Mouse (Mus musculus) embryonic facial prominence, embryonic 10.5 days (tissue): ENCODE measurements around the gene Vav3. TPM values are rescaled to one million over a fixed set of nuclear protein-coding genes. Genes with fewer than 3 reads are reported as not detected.

Experiments
- DNase-seq: peaks from one replicate; pipeline ENCODE4 v3.0.0-alpha.2; 2017; ENCODE audit warnings: low spot score
- H3K27ac ChIP-seq: fragments of 300-500 bp; sonication (generic); replicated peaks from 2 replicates; pipeline ENCODE4 v1.5.1; 2016; ENCODE audit warnings: mild to moderate bottlenecking
- H3K27me3 ChIP-seq: fragments of 300-500 bp; sonication (generic); replicated peaks from 2 replicates; pipeline ENCODE4 v1.6.1; 2016; ENCODE audit warnings: low read depth, mild to moderate bottlenecking; ENCODE audit not compliant: poor library complexity, severe bottlenecking
- H3K36me3 ChIP-seq: fragments of 300-500 bp; sonication (generic); replicated peaks from 2 replicates; pipeline ENCODE4 v1.6.1; 2016; ENCODE audit warnings: mild to moderate bottlenecking, moderate library complexity
- H3K4me1 ChIP-seq: fragments of 300-500 bp; sonication (generic); 2 replicates; pipeline ENCODE4 v1.6.1; 2016
- H3K4me3 ChIP-seq: fragments of 300-500 bp; sonication (generic); 2 replicates; pipeline ENCODE4 v1.5.1; 2016; ENCODE audit warnings: mild to moderate bottlenecking, moderate library complexity
- H3K9me3 ChIP-seq: fragments of 300-500 bp; sonication (generic); 2 replicates; pipeline ENCODE4 v1.6.1; 2016; ENCODE audit warnings: mild to moderate bottlenecking
- WGBS: fragments of 180-500 bp; shearing (Covaris S2); methylation state at CpG from one replicate; pipeline ENCODE4 v1.1.7; 2016; 5-methylcytosine and 5-hydroxymethylcytosine counted together
- polyA plus RNA-seq: library from polyadenylated mRNA; unstranded; fragments of >200 nt; fragmentation: Nextera tagmentation; extraction: Ambion mirVana; gene quantifications from 2 replicates; pipeline ENCODE4 v1.2.1, GENCODE M21; 2016

Gene Vav3
- polyA plus RNA-seq, 1 experiment from 2014 or later, result 5.3 TPM

- Histone ChIP-seq H3K9me3 (no peaks in the 10 kb centered on the region), H3K27ac (no peak overlapping the region), H3K36me3 (no peaks in the 10 kb centered on the region), H3K4me1 (no peaks in the 10 kb centered on the region), H3K27me3 (no peaks in the 10 kb centered on the region), H3K4me3 (no peak overlapping the region)
- DNase-seq, result no peak
- 86% methylated on average over 8 of the region's 8 CpGs for WGBS
Observed at GRCm38 (mm10) chr3:109464600-109464999, 124.1 kb downstream of the Vav3 start.

DNA sequence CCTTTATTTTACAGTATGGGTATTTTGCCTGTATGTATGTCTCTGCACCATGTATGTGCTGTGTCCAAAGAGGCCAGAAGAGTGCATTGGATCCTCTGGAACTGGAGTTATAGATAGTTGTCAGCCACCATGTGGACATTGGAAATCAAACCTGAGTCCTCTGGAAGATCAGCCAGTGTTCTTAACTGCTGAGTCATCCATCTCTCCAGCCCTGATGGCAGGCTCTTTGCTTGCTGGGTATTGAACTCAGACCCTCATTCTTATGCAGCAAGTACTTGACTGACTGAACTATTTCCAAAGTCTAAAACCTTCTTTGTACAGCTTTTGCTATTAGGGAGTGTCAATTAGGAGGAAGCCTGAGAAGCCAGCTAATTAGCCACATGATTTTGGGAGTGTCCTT, 126.1 kb downstream of the Vav3 start:
- Histone ChIP-seq H3K36me3 (no peaks in the 10 kb centered on the region), H3K27ac (no peak overlapping the region), H3K4me1 (no peaks in the 10 kb centered on the region), H3K27me3 (no peaks in the 10 kb centered on the region), H3K4me3 (no peak overlapping the region), H3K9me3 (no peaks in the 10 kb centered on the region)
- DNase-seq, result no peak

- no peak overlapping the region for H3K27ac ChIP-seq
- no peaks in the 10 kb centered on the region for H3K27me3 ChIP-seq
- no peaks in the 10 kb centered on the region for H3K36me3 ChIP-seq
- no peaks in the 10 kb centered on the region for H3K9me3 ChIP-seq
- no peak overlapping the region for H3K4me3 ChIP-seq
- no peaks in the 10 kb centered on the region for H3K4me1 ChIP-seq
- 73% methylated on average over 4 of the region's 4 CpGs for WGBS
- DNase-seq, result no peak
Observed at GRCm38 (mm10) chr3:109467288-109467687, 126.8 kb downstream of the Vav3 start.

DNA sequence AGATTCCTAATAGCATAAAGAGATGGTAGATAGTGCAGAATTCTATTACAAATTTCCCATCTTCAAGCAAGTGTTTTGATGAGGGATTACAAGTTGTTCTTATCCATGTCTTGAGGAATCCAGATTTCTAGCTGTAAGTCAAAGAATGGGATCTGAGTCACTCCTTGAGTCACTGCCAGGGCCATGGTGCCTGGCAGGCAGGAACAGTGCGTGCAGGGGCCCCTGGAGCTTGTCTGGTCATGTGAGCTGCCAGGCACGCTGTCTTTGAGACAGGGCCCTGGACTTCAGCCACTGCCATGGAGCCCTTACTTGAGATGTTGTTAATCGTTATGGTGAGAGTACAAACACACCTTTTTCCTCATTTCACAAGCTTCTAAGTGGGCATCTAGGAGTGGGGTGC, 129.0 kb downstream of the Vav3 start:
- Histone ChIP-seq H3K4me1 (no peaks in the 10 kb centered on the region), H3K9me3 (no peaks in the 10 kb centered on the region), H3K27ac (no peak overlapping the region), H3K27me3 (no peaks in the 10 kb centered on the region), H3K36me3 (no peaks in the 10 kb centered on the region), H3K4me3 (no peak overlapping the region)
- WGBS, result 79% methylated on average over 3 of the region's 3 CpGs
- no peak for DNase-seq

DNA sequence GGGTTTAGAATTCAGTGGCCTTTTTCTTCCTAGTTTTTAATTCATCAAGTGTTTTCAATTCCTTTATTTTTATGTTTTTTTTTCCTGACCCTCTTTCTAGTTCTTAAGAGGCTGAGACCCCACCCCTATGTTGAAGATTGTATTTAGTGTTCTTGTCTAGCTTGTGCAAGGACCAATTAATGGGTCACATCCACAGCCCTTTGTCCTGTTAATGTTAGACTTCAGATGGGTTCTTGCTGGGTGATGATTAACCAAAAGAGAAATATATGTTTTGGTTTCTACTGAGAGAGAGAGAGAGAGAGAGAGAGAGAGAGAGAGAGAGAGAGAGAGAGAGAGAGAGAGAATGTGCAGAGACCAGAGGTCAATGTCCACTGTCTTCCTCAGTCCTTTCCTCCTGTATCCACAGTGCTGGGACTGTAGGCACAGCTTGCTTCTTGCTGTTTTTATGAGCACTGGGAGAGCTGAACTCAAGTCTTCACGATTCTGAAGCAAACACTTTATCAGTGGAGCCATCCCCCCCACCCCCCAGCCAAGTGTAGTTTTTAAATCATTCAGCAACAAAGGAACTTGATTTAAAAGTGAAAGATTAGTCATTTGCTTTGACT, 130.3 kb downstream of the Vav3 start:
- Histone ChIP-seq H3K27me3 (no peaks in the 10 kb centered on the region), H3K36me3 (no peaks in the 10 kb centered on the region), H3K27ac (no peak overlapping the region), H3K4me3 (no peak overlapping the region), H3K4me1 (no peaks in the 10 kb centered on the region), H3K9me3 (no peaks in the 10 kb centered on the region)
- no peak for DNase-seq
- 82% methylated on average over 1 of the region's 1 CpGs for whole genome bisulfite sequencing

- DNase-seq, result no peak
- WGBS, result 81% methylated on average over 8 of the region's 8 CpGs
Observed at GRCm38 (mm10) chr3:109476521-109476920, 136.1 kb downstream of the Vav3 start.

GRCm38 (mm10) chr3:109478297-109478696, 137.8 kb downstream of the Vav3 start:
- WGBS, result 89% methylated on average over 4 of the region's 4 CpGs
- H3K36me3 ChIP-seq, result no peaks in the 10 kb centered on the region
- H3K4me3 ChIP-seq, result no peak overlapping the region
- no peaks in the 10 kb centered on the region for H3K4me1 ChIP-seq
- H3K27me3 ChIP-seq, result no peaks in the 10 kb centered on the region
- no peak for DNase-seq
- H3K9me3 ChIP-seq, result no peaks in the 10 kb centered on the region
- H3K27ac ChIP-seq, result no peak overlapping the region

More at GRCm38 (mm10) chr3:109476521-109476920, 136.1 kb downstream of the Vav3 start:
- H3K27me3 ChIP-seq, result no peaks in the 10 kb centered on the region
- H3K9me3 ChIP-seq, result no peaks in the 10 kb centered on the region
- no peak overlapping the region for H3K4me3 ChIP-seq
- no peak overlapping the region for H3K27ac ChIP-seq
- H3K4me1 ChIP-seq, result no peaks in the 10 kb centered on the region
- no peaks in the 10 kb centered on the region for H3K36me3 ChIP-seq

DNA sequence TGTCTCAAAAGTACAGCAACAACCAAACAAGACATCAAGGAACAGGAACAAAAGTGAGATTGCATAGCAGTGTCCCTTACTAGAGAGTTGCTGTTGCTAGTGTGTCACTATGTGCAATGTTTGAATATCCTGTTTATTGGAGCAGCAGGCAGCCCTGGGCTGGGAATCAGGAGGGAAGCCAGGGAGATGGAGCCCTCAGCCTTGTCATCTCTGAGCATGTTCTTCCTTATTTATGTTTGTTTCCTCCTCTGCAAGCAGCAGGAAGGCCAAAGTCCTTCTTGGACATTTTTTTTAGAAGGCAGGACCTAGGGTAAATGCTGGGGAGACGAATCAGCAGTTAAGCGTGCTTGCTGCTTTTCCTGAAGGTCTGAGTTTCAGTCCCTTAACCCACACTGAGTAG, 140.2 kb downstream of the Vav3 start:
- Histone ChIP-seq H3K9me3 (no peaks in the 10 kb centered on the region), H3K4me3 (no peak overlapping the region), H3K4me1 (no peaks in the 10 kb centered on the region), H3K27me3 (no peaks in the 10 kb centered on the region), H3K36me3 (no peaks in the 10 kb centered on the region), H3K27ac (no peak overlapping the region)
- no peak for DNase-seq
- WGBS, result 86% methylated on average over 2 of the region's 2 CpGs

DNA sequence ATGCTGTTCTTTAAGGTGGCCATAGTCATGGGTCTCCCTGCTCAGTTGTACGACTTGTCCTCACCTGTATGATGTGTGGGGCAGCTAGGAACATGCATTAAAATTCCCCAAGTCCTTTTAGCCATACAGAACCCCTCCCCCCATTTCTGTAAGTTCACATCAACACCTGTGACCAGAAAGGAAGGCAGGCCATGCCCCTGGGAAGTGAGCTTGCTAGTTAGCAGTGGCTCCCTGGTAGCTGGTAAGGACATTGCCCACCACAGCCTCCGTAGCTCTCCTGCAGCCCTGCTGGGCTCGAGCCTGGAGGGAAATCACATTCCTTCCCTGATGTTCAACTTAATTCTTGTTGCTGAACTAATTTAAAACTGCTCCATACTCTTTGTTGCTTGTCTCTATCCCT, 146.3 kb downstream of the Vav3 start:
- DNase-seq, result no peak
- Histone ChIP-seq H3K9me3 (no peaks in the 10 kb centered on the region), H3K4me1 (no peaks in the 10 kb centered on the region), H3K4me3 (no peak overlapping the region), H3K27ac (no peak overlapping the region), H3K36me3 (no peaks in the 10 kb centered on the region), H3K27me3 (no peaks in the 10 kb centered on the region)
- 71% methylated on average over 3 of the region's 3 CpGs for WGBS

- Histone ChIP-seq H3K4me3 (no peak overlapping the region), H3K9me3 (no peaks in the 10 kb centered on the region), H3K4me1 (no peaks in the 10 kb centered on the region), H3K36me3 (no peaks in the 10 kb centered on the region), H3K27me3 (no peaks in the 10 kb centered on the region), H3K27ac (no peak overlapping the region)
- no peak for DNase-seq
- WGBS, result 94% methylated on average over 4 of the region's 4 CpGs
Observed at GRCm38 (mm10) chr3:109487823-109488222, 147.4 kb downstream of the Vav3 start.

DNA sequence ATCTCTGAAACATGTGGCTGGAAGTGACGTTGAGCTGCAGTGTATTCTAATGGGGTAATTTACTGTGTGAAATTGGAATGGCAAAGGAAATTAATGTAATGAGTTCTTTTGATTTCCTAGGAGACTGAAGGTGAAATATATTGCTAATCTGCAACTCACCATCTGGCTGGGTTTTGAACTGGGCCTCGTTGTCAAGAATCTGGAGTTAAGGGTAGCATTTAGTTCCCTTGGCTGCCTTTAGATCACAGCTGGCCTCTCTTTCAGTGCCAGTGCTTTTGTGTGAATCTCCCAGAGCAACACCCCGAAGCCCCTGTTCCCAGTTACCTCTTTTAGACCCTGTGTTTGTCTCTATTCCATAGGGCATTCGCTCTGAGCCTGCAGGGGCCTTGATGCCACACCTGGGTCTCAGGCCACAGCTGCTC, 148.3 kb downstream of the Vav3 start:
- no peak for DNase-seq
- WGBS, result 53% methylated on average over 4 of the region's 4 CpGs
- no peaks in the 10 kb centered on the region for H3K27me3 ChIP-seq
- H3K4me3 ChIP-seq, result no peak overlapping the region
- no peaks in the 10 kb centered on the region for H3K9me3 ChIP-seq
- H3K36me3 ChIP-seq, result no peaks in the 10 kb centered on the region
- H3K4me1 ChIP-seq, result no peaks in the 10 kb centered on the region
- no peak overlapping the region for H3K27ac ChIP-seq

- Histone ChIP-seq H3K9me3 (no peaks in the 10 kb centered on the region), H3K27ac (no peak overlapping the region), H3K4me3 (no peak overlapping the region), H3K36me3 (no peaks in the 10 kb centered on the region), H3K27me3 (no peaks in the 10 kb centered on the region), H3K4me1 (no peaks in the 10 kb centered on the region)
- no peak for DNase-seq
- 64% methylated on average over 11 of the region's 11 CpGs for WGBS
Observed at GRCm38 (mm10) chr3:109490561-109491296, 150.3 kb downstream of the Vav3 start.

DNA sequence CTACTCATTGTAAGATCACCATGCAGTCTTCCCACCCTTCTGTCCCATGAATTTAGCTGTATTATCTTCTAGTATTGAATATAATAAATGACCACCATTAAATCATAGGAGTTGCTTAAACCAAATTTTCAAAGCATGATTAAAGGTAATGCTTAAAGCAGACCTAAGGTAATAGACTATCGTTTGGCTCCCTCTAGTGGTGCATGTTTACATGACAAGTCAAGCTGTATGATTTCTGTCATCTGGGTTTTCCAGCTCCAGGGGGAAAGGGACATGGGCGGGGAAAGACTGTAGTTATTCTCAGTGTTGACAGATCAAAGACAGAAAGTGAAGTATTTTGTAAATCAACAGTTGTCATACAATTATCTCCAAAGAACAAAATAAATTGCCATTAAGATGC, 151.1 kb downstream of the Vav3 start:
- Histone ChIP-seq H3K27ac (no peak overlapping the region), H3K36me3 (no peaks in the 10 kb centered on the region), H3K4me3 (no peak overlapping the region), H3K27me3 (no peaks in the 10 kb centered on the region), H3K9me3 (no peaks in the 10 kb centered on the region), H3K4me1 (no peaks in the 10 kb centered on the region)
- peak; percentile 55 for DNase-seq
- 10% methylated on average over 2 of the region's 2 CpGs for WGBS
